Mouse (Mus musculus): Measurements from ENCODE around the gene Fzd4. TPM values are rescaled to one million over a fixed set of nuclear protein-coding genes. Genes with fewer than 3 reads are reported as not detected.

Fzd4 gene
- polyA plus RNA-seq (2021; fragmentation: Nextera tagmentation): 1.7 and 3.3 TPM in 2 replicates
- long read RNA-seq, experiment 1, full-length matches to known transcripts: 6 of 8 reads
- long read RNA-seq, experiment 1, partial matches to known transcripts: 0 of 8 reads
- long read RNA-seq, experiment 1, other reads (novel, unspliced or antisense): 2 of 8 reads
- long read RNA-seq, experiment 2, full-length matches to known transcripts: 23 of 34 reads
- long read RNA-seq, experiment 2, partial matches to known transcripts: 0 of 34 reads
- long read RNA-seq, experiment 2, other reads (novel, unspliced or antisense): 11 of 34 reads

GRCm38 (mm10) chr7:89404081-89404733 is at the start of gene Fzd4, which contains the start of gene Tmem135:
Fzd4 (plus strand) TSS chr7:89404355.
Tmem135 (minus strand) TSS chr7:89404222.

Other genes starting within 250 kb of the Fzd4 start
- 38.6 and 58.3 TPM in 2 replicates for gene Tmem135, start 133 bp upstream of the Fzd4 start, polyA plus RNA-seq (2021; fragmentation: Nextera tagmentation)
- 21.0 and 21.2 TPM in 2 replicates for gene Prss23, start 122.8 kb downstream of the Fzd4 start, polyA plus RNA-seq (2021; fragmentation: Nextera tagmentation)
- gene Me3, start 228.0 kb downstream of the Fzd4 start, polyA plus RNA-seq (2021; fragmentation: Nextera tagmentation): 67.8 and 68.8 TPM in 2 replicates

Data from layer of hippocampus, adult 6 months (tissue).